Mouse (Mus musculus) cerebellum, postnatal 36 days (tissue): ENCODE measurements around the gene Zbtb49.
A peak's percentile ranks its signal among the peaks of the same experiment; 100 is the strongest.

Experiments
- DNase-seq, 2 experiments: peaks; one replicate each; pipeline ENCODE4 v3.0.0; 2021 to 2022; ENCODE audit warnings: mixed read lengths in 2 of 2

Zbtb49 gene

GRCm38 (mm10) chr5:38194946-38195345 is 25.3 kb downstream of the Zbtb49 start:
- no peak for DNase-seq

GRCm38 (mm10) chr5:38190907-38191306 is 29.4 kb downstream of the Zbtb49 start:
- no peak for DNase-seq

- no peak for DNase-seq
These were observed 33.3 kb downstream of the Zbtb49 start for GRCm38 (mm10) chr5:38187006-38187405.

- no peak for DNase-seq
These were observed 35.5 kb downstream of the Zbtb49 start for GRCm38 (mm10) chr5:38184688-38185285.

GRCm38 (mm10) chr5:38174256-38174912 is 45.9 kb downstream of the Zbtb49 start:
- DNase-seq = no peak

- no peak for DNase-seq
These were observed 46.5 kb downstream of the Zbtb49 start for GRCm38 (mm10) chr5:38173766-38174165.

- peak in 1 of 2 experiments; percentile 13 for DNase-seq
These were observed 51.8 kb downstream of the Zbtb49 start for GRCm38 (mm10) chr5:38168497-38168896.

GRCm38 (mm10) chr5:38159634-38160413 is 60.4 kb downstream of the Zbtb49 start, which contains the start of gene Nsg1:
Gene Nsg1 (minus strand): TSS chr5:38159907.
- DNase-seq = peak in 1 of 2 experiments; percentile 37

GRCm38 (mm10) chr5:38158947-38159633 is 61.2 kb downstream of the Zbtb49 start:
- DNase-seq = peak; percentile 82 to 88

GRCm38 (mm10) chr5:38158501-38158946 is 61.7 kb downstream of the Zbtb49 start:
- DNase-seq = peak; percentile 25 to 27

- peak; percentile 47 to 50 for DNase-seq
These were observed 62.7 kb downstream of the Zbtb49 start for GRCm38 (mm10) chr5:38157481-38158020.

- peak; percentile 52 to 62 for DNase-seq
These were observed 66.6 kb downstream of the Zbtb49 start for GRCm38 (mm10) chr5:38153636-38154035.

- peak; percentile 43 to 60 for DNase-seq
These were observed 67.8 kb downstream of the Zbtb49 start for GRCm38 (mm10) chr5:38152201-38153108.

- peak in 1 of 2 experiments; percentile 34 for DNase-seq
These were observed 69.0 kb downstream of the Zbtb49 start for GRCm38 (mm10) chr5:38151264-38151663.

- DNase-seq = no peak
These were observed 73.7 kb downstream of the Zbtb49 start for GRCm38 (mm10) chr5:38146524-38146923.

GRCm38 (mm10) chr5:38140893-38141292 is 79.4 kb downstream of the Zbtb49 start:
- no peak for DNase-seq
